Mouse (Mus musculus) intestine, embryonic 14.5 days (tissue): ENCODE data around the gene Bcat1. TPM values are rescaled to one million over a fixed set of nuclear protein-coding genes. Genes with fewer than 3 reads are reported as not detected.
A peak's percentile ranks its signal among the peaks of the same experiment; 100 is the strongest.

ENCODE experiments used
- ATAC-seq: fragments of 200-750 bp; cut with Nextera tagmentation; replicated peaks from 2 replicates; pipeline ENCODE4 v1.8.0; 2017; ENCODE audit warnings: low read depth, moderate number of reproducible peaks, moderate TSS enrichment, moderate library complexity; ENCODE audit not compliant: low FRiP score, low TSS enrichment
- DNase-seq: peaks from one replicate; pipeline ENCODE4 v3.0.0-alpha.2; 2018; ENCODE audit warnings: low spot score
- H3K27ac ChIP-seq: fragments of 300-500 bp; sonication (generic); 2 replicates; pipeline ENCODE4 v1.5.1; 2014; ENCODE audit warnings: low read depth, mild to moderate bottlenecking, control low read depth
- H3K27me3 ChIP-seq: fragments of 300-500 bp; sonication (generic); replicated peaks from 2 replicates; pipeline ENCODE4 v1.6.1; 2014; ENCODE audit warnings: low read length, control low read depth; ENCODE audit not compliant: control insufficient read depth, insufficient read depth
- H3K36me3 ChIP-seq: fragments of 300-500 bp; sonication (generic); 2 replicates; pipeline ENCODE4 v1.6.1; 2014; ENCODE audit warnings: low read length, control low read depth; ENCODE audit not compliant: control insufficient read depth, insufficient read depth
- H3K4me1 ChIP-seq: fragments of 300-500 bp; sonication (generic); replicated peaks from 2 replicates; pipeline ENCODE4 v1.6.1; 2014; ENCODE audit warnings: low read length, control low read depth, mixed read lengths; ENCODE audit not compliant: control insufficient read depth, insufficient read depth
- H3K4me2 ChIP-seq: fragments of 300-500 bp; sonication (generic); 2 replicates; pipeline ENCODE4 v1.6.1; 2014; ENCODE audit warnings: low read length
- H3K4me3 ChIP-seq: fragments of 300-500 bp; sonication (generic); 2 replicates; pipeline ENCODE4 v1.5.1; 2014; ENCODE audit warnings: low read depth, low read length, control low read depth, mixed read lengths
- H3K9ac ChIP-seq: fragments of 300-500 bp; sonication (generic); 2 replicates; pipeline ENCODE4 v1.6.1; 2014; ENCODE audit warnings: mild to moderate bottlenecking, low read length
- H3K9me3 ChIP-seq: fragments of 300-500 bp; sonication (generic); 2 replicates; pipeline ENCODE4 v1.6.1; 2016; ENCODE audit warnings: low read length, control low read depth; ENCODE audit not compliant: control insufficient read depth
- WGBS: fragments of 180-500 bp; shearing (Covaris S2); extraction: QIAGEN DNeasy Blood & Tissue Kit; methylation state at CpG from one replicate; pipeline ENCODE4 v1.1.7; 2014; 5-methylcytosine and 5-hydroxymethylcytosine counted together
- polyA plus RNA-seq: library from polyadenylated mRNA; unstranded; fragments of >200 nt; fragmentation: Nextera tagmentation; extraction: Ambion mirVana; gene quantifications from 2 replicates; pipeline ENCODE4 v1.2.1, GENCODE M21; 2014

The Bcat1 gene
- polyA plus RNA-seq, 1 experiment from 2014 or later, result 9.1 TPM

- H3K4me1 ChIP-seq, result no peaks in the 10 kb centered on the region
- H3K27me3 ChIP-seq, result no peaks in the 10 kb centered on the region
- DNase-seq (no peak), ATAC-seq (no peak)
- H3K27ac ChIP-seq, result no peak overlapping the region
- no peaks in the 10 kb centered on the region for H3K9me3 ChIP-seq
- no peak overlapping the region for H3K4me2 ChIP-seq
- H3K9ac ChIP-seq, result no peak overlapping the region
- H3K4me3 ChIP-seq, result no peak overlapping the region
- 30% methylated on average over 6 of the region's 6 CpGs for WGBS
- no peaks in the 10 kb centered on the region for H3K36me3 ChIP-seq
Measured at GRCm38 (mm10) chr6:144967536-144967935, 108.4 kb downstream of the Bcat1 start.

GRCm38 (mm10) chr6:144964205-144964604, 111.8 kb downstream of the Bcat1 start:
- H3K4me3 ChIP-seq, result no peak overlapping the region
- WGBS, result 76% methylated on average over 4 of the region's 4 CpGs
- H3K27ac ChIP-seq, result no peak overlapping the region
- no peaks in the 10 kb centered on the region for H3K36me3 ChIP-seq
- H3K9ac ChIP-seq, result no peak overlapping the region
- no peaks in the 10 kb centered on the region for H3K4me1 ChIP-seq
- ATAC-seq, result no peak
- no peaks in the 10 kb centered on the region for H3K27me3 ChIP-seq
- no peak overlapping the region for H3K4me2 ChIP-seq
- H3K9me3 ChIP-seq, result no peaks in the 10 kb centered on the region
- DNase-seq, result no peak

GRCm38 (mm10) chr6:144963156-144963555, 112.8 kb downstream of the Bcat1 start:
- H3K4me3 ChIP-seq, result no peak overlapping the region
- DNase-seq (no peak), ATAC-seq (no peak)
- whole genome bisulfite sequencing, result 84% methylated on average over 8 of the region's 8 CpGs
- H3K27ac ChIP-seq, result no peak overlapping the region
- H3K36me3 ChIP-seq, result no peaks in the 10 kb centered on the region
- no peaks in the 10 kb centered on the region for H3K4me1 ChIP-seq
- no peak overlapping the region for H3K4me2 ChIP-seq
- H3K27me3 ChIP-seq, result no peaks in the 10 kb centered on the region
- no peak overlapping the region for H3K9ac ChIP-seq
- H3K9me3 ChIP-seq, result no peaks in the 10 kb centered on the region

- no peak for DNase-seq
- H3K27me3 ChIP-seq, result no peaks in the 10 kb centered on the region
- no peak for ATAC-seq
- H3K27ac ChIP-seq, result no peak overlapping the region
- peak overlapping the region; percentile 51; the same call in 1 of the 2 replicates for H3K4me2 ChIP-seq
- H3K9me3 ChIP-seq, result no peaks in the 10 kb centered on the region
- WGBS, result 51% methylated on average over 4 of the region's 4 CpGs
- no peak overlapping the region for H3K4me3 ChIP-seq
- no peaks in the 10 kb centered on the region for H3K4me1 ChIP-seq
- no peak overlapping the region for H3K9ac ChIP-seq
- H3K36me3 ChIP-seq, result no peaks in the 10 kb centered on the region
Measured at GRCm38 (mm10) chr6:144962013-144962354, 114.0 kb downstream of the Bcat1 start.

GRCm38 (mm10) chr6:144961253-144962012, 114.6 kb downstream of the Bcat1 start:
- WGBS, result 45% methylated on average over 25 of the region's 25 CpGs
- Histone ChIP-seq H3K27ac (0 out of 2 replicates have a peak overlapping the region, but pooled peaks have one; percentile 6), H3K4me2 (peak overlapping the region; percentile 51), H3K9ac (no peak overlapping the region), H3K27me3 (no peaks in the 10 kb centered on the region), H3K4me1 (no peaks in the 10 kb centered on the region), H3K36me3 (no peaks in the 10 kb centered on the region), H3K4me3 (peak overlapping the region; percentile 11; the same call in 1 of the 2 replicates), H3K9me3 (no peaks in the 10 kb centered on the region)
- 0 out of 2 replicates have a peak, but pooled peaks have one; percentile 23 for ATAC-seq
- peak; percentile 68 for DNase-seq

- Histone ChIP-seq H3K27ac (no peak overlapping the region), H3K4me3 (no peak overlapping the region), H3K4me1 (no peaks in the 10 kb centered on the region), H3K9ac (no peak overlapping the region), H3K9me3 (no peaks in the 10 kb centered on the region), H3K4me2 (no peak overlapping the region), H3K36me3 (no peaks in the 10 kb centered on the region), H3K27me3 (no peaks in the 10 kb centered on the region)
- 39% methylated on average over 14 of the region's 14 CpGs for WGBS
- ATAC-seq (no peak), DNase-seq (no peak)
Measured at GRCm38 (mm10) chr6:144955887-144956547, 120.0 kb downstream of the Bcat1 start.

GRCm38 (mm10) chr6:144952885-144953284, 123.1 kb downstream of the Bcat1 start:
- ATAC-seq, result no peak
- Histone ChIP-seq H3K36me3 (no peaks in the 10 kb centered on the region), H3K4me2 (no peak overlapping the region), H3K4me3 (no peak overlapping the region), H3K27ac (no peak overlapping the region), H3K9me3 (no peaks in the 10 kb centered on the region), H3K9ac (no peak overlapping the region), H3K4me1 (no peaks in the 10 kb centered on the region), H3K27me3 (no peaks in the 10 kb centered on the region)
- 84% methylated on average over 6 of the region's 6 CpGs for WGBS
- DNase-seq, result no peak

GRCm38 (mm10) chr6:144944435-144945365, 131.3 kb downstream of the Bcat1 start:
- no peaks in the 10 kb centered on the region for H3K4me1 ChIP-seq
- DNase-seq (no peak), ATAC-seq (no peak)
- no peak overlapping the region for H3K4me2 ChIP-seq
- WGBS, result 49% methylated on average over 10 of the region's 10 CpGs
- no peak overlapping the region for H3K9ac ChIP-seq
- no peak overlapping the region for H3K27ac ChIP-seq
- H3K36me3 ChIP-seq, result no peaks in the 10 kb centered on the region
- no peaks in the 10 kb centered on the region for H3K27me3 ChIP-seq
- no peak overlapping the region for H3K4me3 ChIP-seq
- H3K9me3 ChIP-seq, result no peaks in the 10 kb centered on the region
